Mouse (Mus musculus): ENCODE results near the gene G6pc3. TPM values are rescaled to one million over a fixed set of nuclear protein-coding genes. Genes with fewer than 3 reads are reported as not detected.

G6pc3 gene
- polyA plus RNA-seq, 1 experiment from 2014 or later = 33.3 TPM

- peak overlapping the region; percentile 32; the same call in 1 of the 2 replicates for H3K9ac ChIP-seq (replicated peaks; ENCODE audit: low read length)
- DNase-seq (ENCODE audit: low spot score) = no peak
Measured at GRCm38 (mm10) chr11:102228191-102228545, 38.7 kb downstream of the G6pc3 start.

GRCm38 (mm10) chr11:102228646-102229268 lies 39.3 kb downstream of the G6pc3 start:
- WGBS = 23% methylated on average over 7 of the region's 7 CpGs
- H3K9me3 ChIP-seq (replicated peaks; ENCODE audit: control insufficient read depth, low read length) = no peaks in the 10 kb centered on the region
- H3K36me3 ChIP-seq (replicated peaks; ENCODE audit: control insufficient read depth, insufficient read depth, low read depth, low read length) = no peaks in the 10 kb centered on the region
- H3K4me2 ChIP-seq (ENCODE audit: low read depth, low read length) = peak overlapping the region; percentile 85
- H3K9ac ChIP-seq (replicated peaks; ENCODE audit: low read length) = peak overlapping the region; percentile 86
- H3K27me3 ChIP-seq (ENCODE audit: control insufficient read depth, insufficient read depth, low read length) = no peaks in the 10 kb centered on the region
- DNase-seq (ENCODE audit: low spot score) (no peak), ATAC-seq (replicated peaks; ENCODE audit: insufficient number of reproducible peaks, low FRiP score, low TSS enrichment, low read depth) (no peak)
- peaks cover 19% of the 10 kb centered on the region for H3K4me1 ChIP-seq (ENCODE audit: control insufficient read depth, insufficient read depth, low read length)
- peak overlapping the region; percentile 93 for H3K4me3 ChIP-seq (ENCODE audit: low read depth, low read length)
- 0 out of 2 replicates have a peak overlapping the region, but pooled peaks have one; percentile 0 for H3K27ac ChIP-seq (replicated peaks; ENCODE audit: low read depth, low read length)

More at GRCm38 (mm10) chr11:102228191-102228545, 38.7 kb downstream of the G6pc3 start:
- Histone ChIP-seq H3K27me3 (ENCODE audit: control insufficient read depth, insufficient read depth, low read length) (no peaks in the 10 kb centered on the region), H3K4me3 (ENCODE audit: low read depth, low read length) (peak overlapping the region; percentile 93), H3K36me3 (replicated peaks; ENCODE audit: control insufficient read depth, insufficient read depth, low read depth, low read length) (no peaks in the 10 kb centered on the region), H3K4me2 (ENCODE audit: low read depth, low read length) (peak overlapping the region; percentile 85), H3K4me1 (ENCODE audit: control insufficient read depth, insufficient read depth, low read length) (peaks cover 19% of the 10 kb centered on the region), H3K9me3 (replicated peaks; ENCODE audit: control insufficient read depth, low read length) (no peaks in the 10 kb centered on the region), H3K27ac (replicated peaks; ENCODE audit: low read depth, low read length) (no peak overlapping the region; the same call in 1 of the 2 replicates)
- ATAC-seq (replicated peaks; ENCODE audit: insufficient number of reproducible peaks, low FRiP score, low TSS enrichment, low read depth) = peak; percentile 6; the same call in 1 of the 2 replicates
- WGBS = 35% methylated on average over 9 of the region's 9 CpGs

GRCm38 (mm10) chr11:102229331-102229953 lies 40.0 kb downstream of the G6pc3 start:
- Histone ChIP-seq H3K36me3 (replicated peaks; ENCODE audit: control insufficient read depth, insufficient read depth, low read depth, low read length) (no peaks in the 10 kb centered on the region), H3K27me3 (ENCODE audit: control insufficient read depth, insufficient read depth, low read length) (no peaks in the 10 kb centered on the region), H3K9me3 (replicated peaks; ENCODE audit: control insufficient read depth, low read length) (no peaks in the 10 kb centered on the region), H3K4me1 (ENCODE audit: control insufficient read depth, insufficient read depth, low read length) (peaks cover 16% of the 10 kb centered on the region), H3K4me3 (ENCODE audit: low read depth, low read length) (peak overlapping the region; percentile 93), H3K9ac (replicated peaks; ENCODE audit: low read length) (peak overlapping the region; percentile 86), H3K4me2 (ENCODE audit: low read depth, low read length) (peak overlapping the region; percentile 85), H3K27ac (replicated peaks; ENCODE audit: low read depth, low read length) (0 out of 2 replicates have a peak overlapping the region, but pooled peaks have one; percentile 59)
- WGBS = under 1% methylated on average over 42 of the region's 47 CpGs
- ATAC-seq (replicated peaks; ENCODE audit: insufficient number of reproducible peaks, low FRiP score, low TSS enrichment, low read depth) = no peak
- DNase-seq (ENCODE audit: low spot score) = peak; percentile 30

DNA sequence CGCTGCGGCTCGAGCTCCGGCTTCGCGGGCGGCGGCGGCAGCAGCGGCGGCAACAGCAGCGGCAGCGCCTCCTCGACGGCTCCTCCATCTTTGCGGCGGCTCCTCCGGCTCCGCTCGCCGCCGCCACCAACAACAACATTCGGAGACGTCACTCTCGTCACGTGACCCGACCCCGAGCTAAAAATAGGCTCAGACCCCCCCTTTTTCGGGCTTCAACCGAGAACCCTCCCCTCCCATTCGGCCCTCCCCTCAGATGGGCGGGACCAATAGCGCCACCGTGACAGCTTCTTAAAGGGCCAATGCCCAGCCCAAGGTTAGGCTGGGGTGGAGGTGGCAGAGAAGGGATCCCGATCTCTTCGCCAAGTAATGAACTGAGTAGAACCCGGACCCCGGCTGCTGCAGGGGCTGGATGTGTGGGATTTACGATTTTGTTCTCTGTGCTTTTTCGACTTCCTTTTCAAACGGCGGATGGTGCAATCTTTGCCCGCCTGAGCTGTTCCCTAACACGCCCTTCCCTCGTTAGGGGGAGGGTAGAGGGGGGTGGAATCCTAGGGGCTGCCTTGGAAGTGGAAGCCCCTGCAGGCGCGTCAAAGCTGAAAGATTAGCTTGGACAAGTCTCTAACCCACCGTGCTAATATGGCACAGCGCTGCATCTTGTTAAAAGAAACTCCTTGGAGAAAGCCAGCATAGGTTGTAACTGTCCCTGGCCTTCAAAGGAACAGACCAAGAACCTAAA lies 40.8 kb downstream of the G6pc3 start, which contains the start of gene Hdac5:
Hdac5 (minus strand) TSS at position 161 of the 736 bp plus-strand sequence.
- Histone ChIP-seq H3K4me2 (ENCODE audit: low read depth, low read length) (peak within 1 kb of the TSS; percentile 85), H3K4me3 (ENCODE audit: low read depth, low read length) (peak within 1 kb of the TSS; percentile 93), H3K9ac (replicated peaks; ENCODE audit: low read length) (peak within 1 kb of the TSS; percentile 86), H3K27me3 (ENCODE audit: control insufficient read depth, insufficient read depth, low read length) (no peaks in the 10 kb centered on the region), H3K9me3 (replicated peaks; ENCODE audit: control insufficient read depth, low read length) (no peaks in the 10 kb centered on the region), H3K36me3 (replicated peaks; ENCODE audit: control insufficient read depth, insufficient read depth, low read depth, low read length) (no peaks in the 10 kb centered on the region), H3K4me1 (ENCODE audit: control insufficient read depth, insufficient read depth, low read length) (peaks cover 10% of the 10 kb centered on the region; the same call in 1 of the 2 replicates), H3K27ac (replicated peaks; ENCODE audit: low read depth, low read length) (peak within 1 kb of the TSS; percentile 59)
- ATAC-seq (replicated peaks; ENCODE audit: insufficient number of reproducible peaks, low FRiP score, low TSS enrichment, low read depth) (peak; percentile 72), DNase-seq (ENCODE audit: low spot score) (peak; percentile 100)
- WGBS = under 1% methylated on average over 40 of the region's 49 CpGs

DNA sequence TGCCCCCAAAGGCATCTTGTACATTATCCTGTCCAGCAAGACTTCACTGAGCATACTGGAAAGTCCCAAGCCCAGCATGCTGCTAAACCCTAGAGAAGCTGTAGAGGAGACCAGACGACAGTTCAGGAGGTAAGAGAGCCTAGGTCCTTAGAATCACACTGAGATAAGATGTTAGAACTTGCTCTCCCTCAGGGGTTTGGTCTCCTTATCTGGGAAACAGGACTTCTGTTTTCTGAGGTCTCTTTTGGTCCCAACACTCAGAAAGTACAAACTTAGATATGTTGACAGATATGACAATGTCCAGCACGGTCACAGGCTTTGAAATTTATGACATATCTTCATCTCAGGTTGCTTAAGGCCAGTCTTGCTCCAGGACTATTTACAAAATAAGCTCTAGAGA lies 46.6 kb downstream of the G6pc3 start:
- Histone ChIP-seq H3K36me3 (replicated peaks; ENCODE audit: control insufficient read depth, insufficient read depth, low read depth, low read length) (no peaks in the 10 kb centered on the region), H3K27ac (replicated peaks; ENCODE audit: low read depth, low read length) (no peak overlapping the region), H3K9me3 (replicated peaks; ENCODE audit: control insufficient read depth, low read length) (no peaks in the 10 kb centered on the region), H3K9ac (replicated peaks; ENCODE audit: low read length) (no peak overlapping the region), H3K4me1 (ENCODE audit: control insufficient read depth, insufficient read depth, low read length) (no peaks in the 10 kb centered on the region), H3K4me3 (ENCODE audit: low read depth, low read length) (no peak overlapping the region), H3K4me2 (ENCODE audit: low read depth, low read length) (no peak overlapping the region), H3K27me3 (ENCODE audit: control insufficient read depth, insufficient read depth, low read length) (no peaks in the 10 kb centered on the region)
- WGBS = 72% methylated on average over 2 of the region's 2 CpGs
- ATAC-seq (replicated peaks; ENCODE audit: insufficient number of reproducible peaks, low FRiP score, low TSS enrichment, low read depth) (no peak), DNase-seq (ENCODE audit: low spot score) (no peak)

- no peak overlapping the region for H3K9ac ChIP-seq (replicated peaks; ENCODE audit: low read length)
- no peaks in the 10 kb centered on the region for H3K27me3 ChIP-seq (ENCODE audit: control insufficient read depth, insufficient read depth, low read length)
- no peak overlapping the region for H3K27ac ChIP-seq (replicated peaks; ENCODE audit: low read depth, low read length)
- 83% methylated on average over 6 of the region's 6 CpGs for WGBS
- H3K9me3 ChIP-seq (replicated peaks; ENCODE audit: control insufficient read depth, low read length) = no peaks in the 10 kb centered on the region
- ATAC-seq (replicated peaks; ENCODE audit: insufficient number of reproducible peaks, low FRiP score, low TSS enrichment, low read depth) (no peak), DNase-seq (ENCODE audit: low spot score) (no peak)
- no peaks in the 10 kb centered on the region for H3K36me3 ChIP-seq (replicated peaks; ENCODE audit: control insufficient read depth, insufficient read depth, low read depth, low read length)
- no peak overlapping the region for H3K4me3 ChIP-seq (ENCODE audit: low read depth, low read length)
- no peaks in the 10 kb centered on the region for H3K4me1 ChIP-seq (ENCODE audit: control insufficient read depth, insufficient read depth, low read length)
- no peak overlapping the region for H3K4me2 ChIP-seq (ENCODE audit: low read depth, low read length)
Measured at GRCm38 (mm10) chr11:102240636-102241035, 51.2 kb downstream of the G6pc3 start.

DNA sequence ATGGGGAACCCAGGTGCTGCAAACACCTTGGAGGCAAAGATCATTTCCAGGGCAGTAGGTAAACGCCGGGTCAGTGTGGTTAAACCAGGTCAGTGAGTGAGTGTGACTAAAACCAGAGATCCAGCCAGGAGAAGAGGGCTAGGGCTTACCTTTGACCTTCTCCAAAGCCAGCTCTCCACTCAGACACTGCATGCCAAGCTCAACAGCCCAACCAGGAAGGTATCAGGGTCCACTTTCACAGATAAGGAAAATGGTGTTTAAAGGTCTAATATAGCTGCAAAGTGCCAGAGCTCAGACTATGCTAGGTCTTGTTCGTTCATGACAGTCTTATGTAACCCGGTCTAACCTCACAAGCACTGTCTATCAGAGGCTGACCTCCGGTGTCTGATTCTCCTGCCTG lies 51.8 kb downstream of the G6pc3 start:
- Histone ChIP-seq H3K27me3 (ENCODE audit: control insufficient read depth, insufficient read depth, low read length) (no peaks in the 10 kb centered on the region), H3K9me3 (replicated peaks; ENCODE audit: control insufficient read depth, low read length) (no peaks in the 10 kb centered on the region), H3K4me1 (ENCODE audit: control insufficient read depth, insufficient read depth, low read length) (no peaks in the 10 kb centered on the region), H3K36me3 (replicated peaks; ENCODE audit: control insufficient read depth, insufficient read depth, low read depth, low read length) (no peaks in the 10 kb centered on the region), H3K4me2 (ENCODE audit: low read depth, low read length) (no peak overlapping the region), H3K9ac (replicated peaks; ENCODE audit: low read length) (no peak overlapping the region), H3K4me3 (ENCODE audit: low read depth, low read length) (no peak overlapping the region), H3K27ac (replicated peaks; ENCODE audit: low read depth, low read length) (no peak overlapping the region)
- ATAC-seq (replicated peaks; ENCODE audit: insufficient number of reproducible peaks, low FRiP score, low TSS enrichment, low read depth) (no peak), DNase-seq (ENCODE audit: low spot score) (no peak)
- WGBS = 83% methylated on average over 5 of the region's 5 CpGs
